Mouse (Mus musculus) kidney, postnatal 14 days (tissue): Measurements from ENCODE around the gene Cemip.

Experiments used
- DNase-seq: peaks from one replicate; pipeline ENCODE4 v3.0.0; 2022; ENCODE audit warnings: mixed read lengths

Gene Cemip

GRCm38 (mm10) chr7:84090793-84091192 lies 4.5 kb upstream of the Cemip start:
- no peak for DNase-seq

- peak; percentile 34 for DNase-seq
These were observed 3.5 kb upstream of the Cemip start for GRCm38 (mm10) chr7:84089777-84090176.

GRCm38 (mm10) chr7:84088971-84089370 lies 2.7 kb upstream of the Cemip start:
- DNase-seq = peak; percentile 86

- DNase-seq = no peak
These were observed 1.9 kb upstream of the Cemip start for GRCm38 (mm10) chr7:84088191-84088590.

- DNase-seq = peak; percentile 81
These were observed 1.0 kb downstream of the Cemip start for GRCm38 (mm10) chr7:84085049-84085945.

- DNase-seq = no peak
These were observed 8.9 kb downstream of the Cemip start for GRCm38 (mm10) chr7:84077257-84078013.

- no peak for DNase-seq
These were observed 12.0 kb downstream of the Cemip start for GRCm38 (mm10) chr7:84074266-84074665.

- no peak for DNase-seq
These were observed 12.4 kb downstream of the Cemip start for GRCm38 (mm10) chr7:84073856-84074255.

GRCm38 (mm10) chr7:84068931-84069330 lies 17.4 kb downstream of the Cemip start:
- DNase-seq = no peak

- DNase-seq = no peak
These were observed 26.5 kb downstream of the Cemip start for GRCm38 (mm10) chr7:84059799-84060198.

- DNase-seq = peak; percentile 81
These were observed 30.2 kb downstream of the Cemip start for GRCm38 (mm10) chr7:84055961-84056629.

GRCm38 (mm10) chr7:84053856-84054255 lies 32.4 kb downstream of the Cemip start:
- DNase-seq = no peak

GRCm38 (mm10) chr7:84051423-84051822 lies 34.9 kb downstream of the Cemip start:
- DNase-seq = no peak

GRCm38 (mm10) chr7:84045546-84045945 lies 40.8 kb downstream of the Cemip start:
- DNase-seq = no peak

- no peak for DNase-seq
These were observed 41.6 kb downstream of the Cemip start for GRCm38 (mm10) chr7:84044581-84045290.

GRCm38 (mm10) chr7:84042726-84043125 lies 43.6 kb downstream of the Cemip start:
- DNase-seq = peak; percentile 56

- peak; percentile 32 for DNase-seq
These were observed 46.3 kb downstream of the Cemip start for GRCm38 (mm10) chr7:84039856-84040522.

- DNase-seq = no peak
These were observed 47.7 kb downstream of the Cemip start for GRCm38 (mm10) chr7:84038642-84039041.

- no peak for DNase-seq
These were observed 53.5 kb downstream of the Cemip start for GRCm38 (mm10) chr7:84032831-84033230.

- peak; percentile 17 for DNase-seq
These were observed 57.1 kb downstream of the Cemip start for GRCm38 (mm10) chr7:84029120-84029771.

GRCm38 (mm10) chr7:84028368-84028767 lies 57.9 kb downstream of the Cemip start:
- peak; percentile 10 for DNase-seq
